Mouse (Mus musculus) erythroblast, embryonic 14.5 days (primary cell): ENCODE data around the gene Bicdl1.

ENCODE experiments used
- GATA1 ChIP-seq: IDR thresholded peaks from 2 replicates; pipeline ENCODE4 v1.6.1; 2012; ENCODE audit warnings: low read length, inconsistent platforms, mixed read lengths
- TAL1 ChIP-seq: IDR thresholded peaks from 3 replicates; pipeline ENCODE4 v1.6.1; 2012; ENCODE audit warnings: low read length, inconsistent platforms, mixed read lengths

- no peak for TF ChIP-seq GATA1
- TF ChIP-seq TAL1: no peak
Measured at GRCm38 (mm10) chr5:115757516-115757915, 26.1 kb upstream of the Bicdl1 start.
